Mouse (Mus musculus): ENCODE data around the gene Sema4d. TPM values are rescaled to one million over a fixed set of nuclear protein-coding genes. Genes with fewer than 3 reads are reported as not detected.

The Sema4d gene
- polyA plus RNA-seq, 1 experiment = 0.56 TPM

- no peak overlapping the region for H3K4me3 ChIP-seq (replicated peaks)
- no peak for TF ChIP-seq GATA1 (IDR thresholded peaks at IDR 0.05; ENCODE audit: low read length)
- TF ChIP-seq TAL1 (IDR thresholded peaks at IDR 0.05; ENCODE audit: low read length) = no peak
- H3K4me1 ChIP-seq (ENCODE audit: control insufficient read depth) = peaks cover 7% of the 10 kb centered on the region
- peaks cover 25% of the 10 kb centered on the region for H3K36me3 ChIP-seq (ENCODE audit: control insufficient read depth)
- peaks cover 2% of the 10 kb centered on the region for H3K9me3 ChIP-seq (ENCODE audit: control insufficient read depth, low read length)
- no peaks in the 10 kb centered on the region for H3K27me3 ChIP-seq (ENCODE audit: control insufficient read depth)
These were observed 74.3 kb downstream of the Sema4d start for GRCm38 (mm10) chr13:51719256-51719655.

GRCm38 (mm10) chr13:51716350-51717263 lies 76.9 kb downstream of the Sema4d start:
- H3K4me3 ChIP-seq (replicated peaks) = no peak overlapping the region
- H3K9me3 ChIP-seq (ENCODE audit: control insufficient read depth, low read length) = peaks cover 2% of the 10 kb centered on the region
- no peaks in the 10 kb centered on the region for H3K27me3 ChIP-seq (ENCODE audit: control insufficient read depth)
- H3K4me1 ChIP-seq (ENCODE audit: control insufficient read depth) = peaks cover 3% of the 10 kb centered on the region
- H3K36me3 ChIP-seq (ENCODE audit: control insufficient read depth) = peaks cover 30% of the 10 kb centered on the region
- TF ChIP-seq GATA1 (IDR thresholded peaks at IDR 0.05; ENCODE audit: low read length) (no peak), TAL1 (IDR thresholded peaks at IDR 0.05; ENCODE audit: low read length) (no peak)

- H3K4me1 ChIP-seq (ENCODE audit: control insufficient read depth) = peaks cover 5% of the 10 kb centered on the region
- no peaks in the 10 kb centered on the region for H3K9me3 ChIP-seq (ENCODE audit: control insufficient read depth, low read length)
- H3K36me3 ChIP-seq (ENCODE audit: control insufficient read depth) = peaks cover 31% of the 10 kb centered on the region
- no peak overlapping the region for H3K4me3 ChIP-seq (replicated peaks)
- TF ChIP-seq TAL1 (IDR thresholded peaks at IDR 0.05; ENCODE audit: low read length) (no peak), GATA1 (IDR thresholded peaks at IDR 0.05; ENCODE audit: low read length) (no peak)
- H3K27me3 ChIP-seq (ENCODE audit: control insufficient read depth) = no peaks in the 10 kb centered on the region
These were observed 81.5 kb downstream of the Sema4d start for GRCm38 (mm10) chr13:51712022-51712421.

- TF ChIP-seq TAL1 (IDR thresholded peaks at IDR 0.05; ENCODE audit: low read length) (no peak), GATA1 (IDR thresholded peaks at IDR 0.05; ENCODE audit: low read length) (no peak)
- Histone ChIP-seq H3K36me3 (ENCODE audit: control insufficient read depth) (peaks cover 34% of the 10 kb centered on the region), H3K4me3 (replicated peaks) (no peak overlapping the region), H3K9me3 (ENCODE audit: control insufficient read depth, low read length) (no peaks in the 10 kb centered on the region), H3K27me3 (ENCODE audit: control insufficient read depth) (no peaks in the 10 kb centered on the region), H3K4me1 (ENCODE audit: control insufficient read depth) (peaks cover 15% of the 10 kb centered on the region)
These were observed 82.8 kb downstream of the Sema4d start for GRCm38 (mm10) chr13:51710738-51711137.

GRCm38 (mm10) chr13:51705882-51706854 lies 87.4 kb downstream of the Sema4d start:
- H3K27me3 ChIP-seq (ENCODE audit: control insufficient read depth) = no peaks in the 10 kb centered on the region
- TF ChIP-seq GATA1 (IDR thresholded peaks at IDR 0.05; ENCODE audit: low read length) = no peak
- no peak for TF ChIP-seq TAL1 (IDR thresholded peaks at IDR 0.05; ENCODE audit: low read length)
- no peaks in the 10 kb centered on the region; the same call in 1 of the 2 replicates for H3K9me3 ChIP-seq (ENCODE audit: control insufficient read depth, low read length)
- H3K4me1 ChIP-seq (ENCODE audit: control insufficient read depth) = peaks cover 15% of the 10 kb centered on the region
- H3K36me3 ChIP-seq (ENCODE audit: control insufficient read depth) = peaks cover 42% of the 10 kb centered on the region
- no peak overlapping the region for H3K4me3 ChIP-seq (replicated peaks)

- Histone ChIP-seq H3K9me3 (ENCODE audit: control insufficient read depth, low read length) (no peaks in the 10 kb centered on the region; the same call in 1 of the 2 replicates), H3K4me1 (ENCODE audit: control insufficient read depth) (peaks cover 21% of the 10 kb centered on the region), H3K27me3 (ENCODE audit: control insufficient read depth) (no peaks in the 10 kb centered on the region), H3K36me3 (ENCODE audit: control insufficient read depth) (peaks cover 36% of the 10 kb centered on the region), H3K4me3 (replicated peaks) (no peak overlapping the region)
- TF ChIP-seq TAL1 (IDR thresholded peaks at IDR 0.05; ENCODE audit: low read length) = no peak
- TF ChIP-seq GATA1 (IDR thresholded peaks at IDR 0.05; ENCODE audit: low read length) = no peak
These were observed 89.7 kb downstream of the Sema4d start for GRCm38 (mm10) chr13:51703893-51704292.

GRCm38 (mm10) chr13:51698318-51698717 lies 95.2 kb downstream of the Sema4d start:
- TF ChIP-seq TAL1 (IDR thresholded peaks at IDR 0.05; ENCODE audit: low read length) (no peak), GATA1 (IDR thresholded peaks at IDR 0.05; ENCODE audit: low read length) (no peak)
- Histone ChIP-seq H3K4me1 (ENCODE audit: control insufficient read depth) (peaks cover 30% of the 10 kb centered on the region), H3K36me3 (ENCODE audit: control insufficient read depth) (peaks cover 20% of the 10 kb centered on the region)

GRCm38 (mm10) chr13:51697897-51698296 lies 95.7 kb downstream of the Sema4d start:
- Histone ChIP-seq H3K4me3 (replicated peaks) (no peak overlapping the region), H3K27me3 (ENCODE audit: control insufficient read depth) (no peaks in the 10 kb centered on the region), H3K36me3 (ENCODE audit: control insufficient read depth) (peaks cover 16% of the 10 kb centered on the region), H3K9me3 (ENCODE audit: control insufficient read depth, low read length) (no peaks in the 10 kb centered on the region; the same call in 1 of the 2 replicates), H3K4me1 (ENCODE audit: control insufficient read depth) (peaks cover 30% of the 10 kb centered on the region)
- TF ChIP-seq TAL1 (IDR thresholded peaks at IDR 0.05; ENCODE audit: low read length) (no peak), GATA1 (IDR thresholded peaks at IDR 0.05; ENCODE audit: low read length) (no peak)

More at GRCm38 (mm10) chr13:51698318-51698717, 95.2 kb downstream of the Sema4d start:
- Histone ChIP-seq H3K27me3 (ENCODE audit: control insufficient read depth) (no peaks in the 10 kb centered on the region), H3K4me3 (replicated peaks) (no peak overlapping the region), H3K9me3 (ENCODE audit: control insufficient read depth, low read length) (no peaks in the 10 kb centered on the region; the same call in 1 of the 2 replicates)
